Mouse (Mus musculus) heart, postnatal 25 days (tissue): ENCODE results near the gene Mybpc1. TPM values are rescaled to one million over a fixed set of nuclear protein-coding genes. Genes with fewer than 3 reads are reported as not detected.

Experiments
- DNase-seq: peaks from one replicate; pipeline ENCODE4 v3.0.0; 2022; ENCODE audit warnings: low spot score
- intact Hi-C: fragments of 180-260 bp; cut with DNase I; formaldehyde crosslinking; loops from one replicate; pipeline ENCODE4 v1.15.1; 2025
- total RNA-seq, 2 experiments: library from RNA; stranded (reverse); gene quantifications; 2 replicates each; pipeline ENCODE4 v1.2.3; 2021

The Mybpc1 gene
- under 1 TPM; 0.34 to 0.64 TPM for total RNA-seq

DNA sequence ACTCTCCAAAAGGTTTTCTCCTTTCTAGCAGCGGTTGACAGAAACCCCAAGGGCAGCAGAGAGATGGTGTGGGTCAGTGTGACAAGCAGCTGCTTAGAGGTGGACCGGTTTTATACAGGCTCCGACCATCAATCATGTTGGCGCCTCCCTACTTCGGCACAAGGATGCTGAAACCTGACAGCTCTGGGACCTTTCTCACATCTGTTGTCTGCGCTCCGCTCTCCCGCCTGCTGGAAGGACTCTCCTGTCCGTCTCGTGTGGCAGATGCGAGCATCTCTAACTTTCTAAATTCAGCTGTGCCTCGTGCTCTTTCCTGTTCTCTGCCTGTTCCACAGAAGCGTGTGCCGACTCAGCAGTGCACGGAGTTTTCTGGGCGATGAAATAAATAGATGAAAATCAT lies at the start of gene Mybpc1:
TSS of gene Mybpc1 (minus strand) at position 210 of the 400 bp plus-strand sequence.
- DNase-seq: no peak
- intact Hi-C loops: no loop called here

DNA sequence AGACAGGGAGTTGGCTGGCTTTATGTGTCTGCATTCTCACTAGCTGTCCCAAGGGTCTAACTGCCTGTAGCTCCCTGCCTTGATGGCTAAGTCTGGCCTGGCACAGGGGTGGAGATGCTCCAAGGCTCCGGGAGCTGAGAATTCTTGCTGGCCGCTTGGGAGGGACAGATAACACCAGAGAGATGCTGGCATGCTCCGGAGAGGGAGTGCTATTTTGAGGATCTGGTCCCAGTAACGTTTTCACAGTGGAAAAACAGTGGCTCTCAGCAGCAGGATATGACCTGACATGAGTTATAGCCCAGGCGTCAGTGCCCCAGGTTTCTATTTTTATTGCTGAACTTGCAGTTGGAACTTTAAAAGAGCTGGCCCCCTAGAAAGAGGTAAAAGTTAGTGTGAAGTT lies 40.5 kb upstream of the Mybpc1 start:
- intact Hi-C loops: no loop called here
- DNase-seq: no peak

DNA sequence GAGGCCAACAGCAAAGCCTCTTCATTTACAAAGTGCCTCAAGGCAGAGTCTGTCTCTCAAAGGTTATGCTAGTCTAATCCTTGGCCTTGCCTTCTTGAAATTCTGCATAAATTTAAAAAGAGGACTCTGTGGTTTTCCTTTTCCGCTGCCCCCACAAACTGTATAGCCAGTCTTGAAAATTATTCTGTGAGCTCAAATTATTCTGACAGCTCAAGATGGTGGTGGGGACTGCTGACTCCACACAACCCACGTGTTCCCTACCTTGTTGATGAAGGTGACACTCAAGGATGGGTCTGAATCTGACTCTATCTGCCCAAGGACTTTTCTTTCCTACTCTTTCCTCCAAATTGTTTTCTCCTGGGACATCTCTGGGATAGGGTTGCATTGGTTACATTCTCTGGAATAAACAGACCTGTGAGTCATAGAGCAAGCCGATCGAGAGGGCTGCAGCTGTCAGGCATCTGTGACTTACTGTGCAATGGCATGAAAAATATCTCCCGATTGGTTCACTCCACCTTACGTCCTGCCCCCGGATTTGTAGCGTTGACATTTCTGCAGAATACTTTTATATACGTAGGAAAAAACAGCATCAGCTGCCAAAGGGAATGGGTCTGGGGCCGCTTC lies 26.5 kb upstream of the Mybpc1 start:
- no peak for DNase-seq
- intact Hi-C loops: no loop called here

DNA sequence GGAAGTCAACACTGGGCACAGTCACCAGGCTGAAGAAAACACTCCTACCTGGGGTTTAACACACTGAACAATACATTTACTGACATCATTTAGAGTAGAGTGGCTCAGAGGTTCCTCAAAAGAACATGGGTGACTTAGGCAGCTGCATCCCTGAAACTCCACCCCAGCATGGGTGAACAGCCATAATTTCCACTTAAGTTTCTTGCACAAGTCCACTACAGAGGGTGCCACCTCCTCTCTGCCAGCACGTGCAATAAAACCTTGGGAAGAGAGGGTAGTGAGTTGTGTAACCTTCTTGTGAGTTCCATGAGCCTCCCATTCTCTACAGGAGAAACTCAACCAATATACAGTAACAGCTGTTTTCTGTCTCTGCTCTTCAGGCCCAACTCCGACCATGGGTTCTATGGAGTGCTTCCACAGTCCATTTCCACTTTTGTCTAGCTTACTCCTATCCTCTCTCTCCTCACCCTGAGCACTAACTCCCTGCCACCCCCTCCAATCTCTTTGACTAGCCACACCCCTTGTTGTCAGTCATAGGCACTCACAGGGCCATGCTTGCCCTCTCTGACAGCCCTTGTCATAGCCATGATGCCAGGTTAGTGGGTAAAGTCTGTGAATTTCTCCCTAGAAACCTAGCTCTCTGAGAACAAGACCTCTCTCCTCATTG lies 25.8 kb upstream of the Mybpc1 start:
- intact Hi-C loops: no loop called here
- DNase-seq: no peak

DNA sequence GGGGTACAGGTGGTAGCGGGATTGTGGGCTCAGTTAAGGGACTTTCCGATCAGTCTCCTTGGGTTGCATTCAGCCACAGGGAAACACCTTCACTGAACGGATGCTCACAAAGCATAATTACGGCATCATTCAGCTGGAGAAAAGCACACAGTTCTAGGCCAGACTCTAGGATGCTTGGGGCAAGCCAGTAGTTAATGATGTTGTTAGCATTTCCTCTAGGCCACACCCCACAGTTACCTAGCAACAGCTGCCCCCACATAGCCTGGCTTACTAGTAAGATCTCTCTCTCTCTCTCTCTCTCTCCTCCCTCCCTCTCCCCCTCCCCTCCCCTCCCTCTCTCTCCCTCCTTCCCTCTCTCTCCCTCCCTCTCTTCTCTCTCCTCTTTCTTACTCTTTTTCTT lies 22.1 kb upstream of the Mybpc1 start:
- no peak for DNase-seq
- intact Hi-C loops: no loop called here

DNA sequence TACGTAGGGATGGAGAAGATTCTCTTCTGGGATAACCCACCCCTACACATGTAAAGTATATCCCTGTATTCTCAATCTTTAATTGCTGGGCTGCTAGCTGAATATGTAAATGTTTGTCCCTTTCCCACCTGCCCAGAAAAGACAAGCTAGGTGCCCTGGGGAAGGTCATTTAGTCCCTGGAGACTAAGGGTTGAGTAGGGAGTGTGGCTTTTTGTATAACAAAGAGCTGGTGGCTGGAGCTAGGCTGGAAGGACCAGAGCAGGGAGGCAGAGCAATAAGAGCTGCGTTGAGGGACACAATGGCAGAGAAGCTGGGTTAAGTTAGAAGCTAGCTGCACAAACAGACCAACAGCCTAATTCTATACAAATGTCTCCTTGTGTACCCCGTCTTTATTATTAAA lies 21.2 kb upstream of the Mybpc1 start:
- intact Hi-C loops: no loop called here
- DNase-seq: no peak

DNA sequence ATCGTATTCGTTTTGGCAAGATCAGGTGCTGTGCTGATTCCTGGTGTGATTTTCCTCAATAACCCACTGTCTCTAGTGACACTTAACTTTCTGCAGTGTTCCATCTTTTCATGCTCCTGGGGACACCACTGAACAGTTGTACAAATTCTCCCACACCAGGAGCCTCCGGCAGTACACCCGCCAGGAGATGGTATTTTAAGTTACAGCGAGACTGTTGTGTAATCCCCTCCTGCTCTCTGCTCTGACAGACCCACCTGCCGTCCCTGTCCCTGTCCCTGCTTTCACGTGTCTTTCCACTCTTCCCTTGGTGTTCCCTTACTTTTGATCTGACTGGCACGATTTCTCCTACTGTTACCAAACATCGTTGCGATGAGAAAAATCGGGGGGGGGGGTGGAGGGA lies 19.3 kb upstream of the Mybpc1 start:
- DNase-seq: no peak
- intact Hi-C loops: no loop called here

DNA sequence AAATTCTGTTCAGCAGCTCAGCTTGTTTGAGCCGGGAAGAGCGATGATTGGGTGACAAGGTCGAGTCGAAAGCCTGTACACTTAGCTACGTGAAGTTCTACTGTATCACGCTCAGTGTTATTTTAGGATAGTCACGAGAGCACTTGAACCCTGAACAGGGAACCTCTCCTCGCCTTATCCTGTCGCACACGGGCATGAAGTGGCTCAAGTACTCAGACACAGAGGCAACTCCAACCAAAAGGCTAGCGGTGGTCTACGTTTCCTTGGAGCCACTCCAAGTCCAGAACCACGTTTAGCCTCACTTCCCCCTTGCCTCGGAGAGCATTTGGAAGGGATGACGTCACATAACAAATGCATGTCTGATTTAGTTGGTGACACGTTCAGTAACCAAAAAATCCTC lies 17.7 kb upstream of the Mybpc1 start:
- intact Hi-C loops: no loop called here
- no peak for DNase-seq

DNA sequence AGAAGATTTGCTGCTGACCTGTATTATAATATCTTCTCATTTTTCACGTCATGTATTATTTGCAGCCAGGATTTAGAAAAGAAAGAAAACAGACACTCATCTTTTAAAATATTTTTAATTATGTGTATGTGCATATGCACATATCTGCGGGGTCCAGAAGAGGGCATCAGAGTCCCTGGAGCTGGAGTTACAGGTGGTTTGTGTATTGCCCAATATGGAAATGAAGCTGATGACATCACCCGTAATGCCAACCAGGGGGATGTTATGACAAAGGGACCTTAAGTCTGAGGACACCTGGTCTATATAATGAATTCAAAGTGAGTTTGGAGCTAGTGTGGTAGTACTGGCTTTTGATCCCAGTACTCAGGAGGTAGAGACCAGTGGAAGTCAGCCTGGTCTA lies 15.9 kb upstream of the Mybpc1 start:
- DNase-seq: no peak
- intact Hi-C loops: no loop called here

DNA sequence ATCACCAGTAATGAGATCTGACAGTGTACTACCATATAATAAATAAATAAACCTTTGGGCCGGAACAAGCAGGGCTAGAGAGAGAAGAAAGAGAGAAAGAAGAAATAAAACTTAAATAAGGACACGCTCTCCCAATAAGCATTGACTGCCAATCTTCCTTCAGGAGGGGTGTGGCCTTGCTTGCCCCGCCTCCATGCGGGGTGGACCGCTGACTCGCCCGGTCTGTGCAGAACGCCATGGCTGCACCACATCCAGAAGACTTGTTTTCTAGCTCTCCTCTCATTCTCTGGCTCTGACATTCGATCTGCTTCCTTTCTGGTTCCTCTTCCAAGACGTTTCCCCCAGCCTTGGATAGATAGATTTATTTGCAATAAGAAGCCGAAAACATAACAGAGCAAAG lies 8.1 kb upstream of the Mybpc1 start:
- DNase-seq: no peak
- intact Hi-C loops: no loop called here

DNA sequence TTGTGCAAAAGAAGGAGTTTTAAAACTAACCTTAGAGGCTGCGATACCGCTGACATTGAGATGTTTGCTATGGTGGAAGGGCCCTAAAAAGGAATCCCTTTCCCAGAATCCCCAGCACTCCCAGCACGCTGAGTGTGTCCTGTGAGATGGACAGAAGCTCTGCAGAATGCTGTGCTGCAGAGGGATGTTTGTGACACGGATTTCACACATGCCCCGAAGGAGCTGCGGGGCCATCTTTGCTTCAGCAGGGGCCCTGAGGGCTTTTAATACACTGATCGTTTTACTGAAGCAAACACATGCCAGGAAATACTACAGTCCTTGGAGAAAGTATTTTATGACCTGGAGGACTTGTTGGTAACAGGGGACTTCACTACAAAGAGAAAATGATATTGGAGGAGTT lies 1.7 kb upstream of the Mybpc1 start:
- intact Hi-C loops: no loop called here
- no peak for DNase-seq

DNA sequence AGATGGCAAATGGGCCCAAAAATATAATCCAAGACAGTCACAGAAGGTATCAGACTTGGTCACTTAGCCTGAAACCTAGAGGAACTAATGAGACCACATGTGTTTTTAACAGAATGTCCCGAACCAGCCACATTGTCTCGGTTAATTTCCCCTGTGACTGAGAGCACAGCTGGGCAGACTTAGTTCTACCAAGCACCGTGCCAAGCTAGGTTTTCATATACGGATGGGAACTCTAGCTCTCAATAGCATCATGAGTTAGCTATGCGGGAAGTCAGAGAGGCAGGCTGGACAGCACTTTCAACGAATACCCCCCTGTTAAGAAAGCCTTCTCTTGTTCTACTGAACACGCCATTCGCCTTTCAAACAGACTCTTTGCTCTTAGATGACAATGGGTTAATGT lies 1.1 kb upstream of the Mybpc1 start:
- DNase-seq: no peak
- intact Hi-C loops: no loop called here

DNA sequence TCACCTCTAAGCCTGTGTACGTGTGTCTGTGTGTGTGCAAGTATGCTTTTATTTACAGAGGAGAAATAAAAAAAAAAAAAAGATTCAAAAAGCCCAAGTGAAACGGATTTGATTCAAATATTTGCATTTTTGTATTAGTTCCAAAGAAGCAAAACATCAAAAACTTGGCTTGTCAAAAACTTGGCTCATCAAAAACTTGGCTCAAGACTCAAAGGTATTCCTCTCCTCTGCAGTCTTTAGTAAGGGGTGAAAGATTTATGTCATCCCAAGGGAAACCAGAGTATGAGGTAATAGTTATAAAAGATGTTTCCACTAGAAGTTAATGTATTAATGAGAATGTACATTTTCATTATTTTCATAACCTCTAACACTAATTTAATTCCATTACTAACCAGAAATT lies 1.2 kb downstream of the Mybpc1 start:
- intact Hi-C loops: no loop called here
- no peak for DNase-seq

DNA sequence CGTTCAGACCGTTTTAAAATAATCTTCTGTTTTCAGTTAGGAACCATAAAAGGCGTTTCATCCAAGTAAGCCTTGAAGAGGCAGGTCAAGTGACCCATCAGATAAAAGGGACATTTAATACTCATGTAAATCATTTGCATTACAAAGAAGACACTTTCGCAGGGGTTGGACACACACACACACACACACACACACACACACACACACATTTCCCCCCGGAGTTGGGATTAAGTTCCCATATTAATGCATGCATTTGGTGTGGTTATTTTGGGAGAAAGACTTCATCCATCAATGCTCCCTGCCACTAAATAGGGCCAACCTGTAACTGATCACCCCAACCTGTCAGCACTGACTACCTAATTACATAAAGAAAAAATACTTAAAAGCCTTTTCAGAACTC lies 1.7 kb downstream of the Mybpc1 start:
- intact Hi-C loops: no loop called here
- no peak for DNase-seq

DNA sequence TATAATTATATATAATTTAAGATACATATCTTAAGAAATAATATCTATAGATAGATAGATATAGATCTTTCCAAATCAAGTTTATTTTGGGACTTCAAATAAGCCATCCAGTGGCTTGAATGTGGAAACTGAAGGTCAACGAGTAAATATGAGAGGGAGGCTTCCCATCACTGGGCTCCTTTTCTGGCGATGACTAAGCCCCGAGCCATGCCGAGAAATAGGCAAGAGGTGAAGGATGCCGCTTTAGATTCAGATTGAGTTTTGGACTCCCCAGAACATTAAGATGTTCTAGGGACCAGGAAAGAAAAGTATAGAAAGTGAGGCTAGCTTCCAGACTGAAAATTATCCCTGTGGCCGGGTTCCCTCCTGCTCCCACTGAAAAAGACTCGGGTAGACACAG lies 4.4 kb downstream of the Mybpc1 start:
- no peak for DNase-seq
- intact Hi-C loops: no loop called here

DNA sequence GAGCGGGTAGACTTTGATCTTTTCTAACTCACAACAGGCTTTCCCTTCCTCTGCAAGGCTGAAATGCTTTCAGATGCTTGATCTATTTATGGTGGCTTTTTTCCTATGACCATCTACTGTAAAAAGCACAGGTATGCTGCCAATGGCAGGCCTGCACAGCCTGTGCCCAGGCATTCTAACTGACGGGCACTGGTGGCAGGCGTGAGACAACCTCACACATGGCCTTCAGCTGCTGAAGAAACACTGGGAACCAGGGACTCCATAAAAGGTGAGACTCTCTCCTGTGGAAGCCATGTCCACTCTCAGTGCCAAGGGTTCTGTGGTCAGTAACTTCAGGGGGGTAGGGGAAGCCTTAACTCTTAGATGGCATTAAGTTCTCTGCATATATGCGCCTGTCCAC lies 12.6 kb downstream of the Mybpc1 start:
- no peak for DNase-seq
- intact Hi-C loops: no loop called here

DNA sequence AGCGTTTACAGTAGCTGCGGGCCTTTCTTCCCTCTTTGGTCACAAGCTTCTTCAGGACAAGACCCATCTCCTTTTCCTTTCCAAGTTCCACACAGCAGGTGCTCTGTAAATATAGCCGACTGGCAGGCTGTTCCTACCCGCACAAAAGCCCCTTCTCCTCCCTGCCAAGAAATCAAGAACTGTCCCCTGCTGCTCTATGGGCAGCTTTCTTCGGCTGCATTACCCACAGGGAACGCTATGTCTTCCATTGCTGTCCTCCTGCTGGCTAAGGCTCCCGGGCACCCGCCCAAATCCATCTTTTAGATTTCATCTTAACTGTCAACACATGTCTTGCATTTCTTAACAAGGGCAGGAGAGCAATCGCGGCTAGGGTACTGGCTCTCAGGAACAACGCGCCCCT lies 13.9 kb downstream of the Mybpc1 start:
- DNase-seq: no peak

DNA sequence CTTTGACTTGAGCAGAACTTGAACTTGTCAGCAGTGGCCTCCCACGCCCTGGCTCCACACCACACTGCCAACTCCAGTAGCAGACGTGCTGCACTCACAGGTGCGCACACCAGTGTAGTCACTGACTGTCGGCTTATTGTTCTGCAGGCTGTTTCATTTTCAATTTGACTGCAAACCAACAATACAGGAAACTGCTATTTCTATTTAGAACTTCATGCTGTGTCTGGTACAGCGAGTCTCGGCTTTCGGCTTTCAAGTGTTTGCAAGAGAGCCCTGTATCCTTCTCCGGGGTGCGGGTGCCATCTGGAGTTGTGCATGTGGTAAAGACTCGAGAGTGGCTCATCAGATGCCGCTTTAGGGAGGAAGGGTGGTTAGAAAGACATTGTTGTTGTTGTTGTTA lies 20.5 kb downstream of the Mybpc1 start:
- intact Hi-C loops: no loop called here
- DNase-seq: no peak

More for the DNA sequence above, 13.9 kb downstream of the Mybpc1 start:
- intact Hi-C loops: no loop called here

DNA sequence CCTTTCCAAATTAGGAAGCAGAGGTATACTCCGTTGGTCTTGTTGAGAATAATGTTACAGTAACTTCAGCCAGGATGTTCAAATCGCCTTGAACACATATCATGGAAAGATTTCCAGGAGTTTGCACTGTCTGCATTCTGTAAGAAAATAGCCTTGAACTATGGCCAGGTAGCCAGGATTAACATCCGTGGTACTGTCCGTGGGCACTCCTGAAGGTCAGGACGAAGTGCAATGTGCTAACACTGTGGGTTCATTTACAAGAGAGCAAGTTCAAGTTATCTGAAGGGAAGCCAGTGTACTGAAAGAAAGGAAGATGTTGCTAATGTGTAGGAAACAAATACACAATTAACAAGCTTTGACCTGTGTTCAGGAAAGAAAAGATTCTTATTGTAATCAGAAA lies 24.2 kb downstream of the Mybpc1 start:
- intact Hi-C loops: no loop called here

DNA sequence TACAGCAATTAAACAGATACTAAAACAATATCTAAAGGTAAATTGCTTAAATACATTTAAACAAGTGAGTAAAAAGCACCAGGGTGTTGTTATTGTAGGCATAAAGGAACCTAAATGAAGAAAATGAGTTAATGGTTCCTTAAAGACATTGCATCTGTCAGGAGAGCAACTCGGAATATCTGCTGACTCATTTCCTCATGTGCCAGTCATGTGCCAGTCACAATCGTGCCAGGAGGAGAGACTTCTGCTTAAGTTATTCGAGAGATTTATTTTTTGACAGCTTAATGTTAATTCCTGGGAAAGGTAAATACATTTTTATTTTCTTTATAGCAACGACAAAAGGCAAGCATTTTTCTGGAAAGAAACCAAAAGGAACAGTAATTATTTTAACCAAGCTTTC lies 26.3 kb downstream of the Mybpc1 start:
- no peak for DNase-seq
- intact Hi-C loops: no loop called here

More for the DNA sequence above, 24.2 kb downstream of the Mybpc1 start:
- no peak for DNase-seq

DNA sequence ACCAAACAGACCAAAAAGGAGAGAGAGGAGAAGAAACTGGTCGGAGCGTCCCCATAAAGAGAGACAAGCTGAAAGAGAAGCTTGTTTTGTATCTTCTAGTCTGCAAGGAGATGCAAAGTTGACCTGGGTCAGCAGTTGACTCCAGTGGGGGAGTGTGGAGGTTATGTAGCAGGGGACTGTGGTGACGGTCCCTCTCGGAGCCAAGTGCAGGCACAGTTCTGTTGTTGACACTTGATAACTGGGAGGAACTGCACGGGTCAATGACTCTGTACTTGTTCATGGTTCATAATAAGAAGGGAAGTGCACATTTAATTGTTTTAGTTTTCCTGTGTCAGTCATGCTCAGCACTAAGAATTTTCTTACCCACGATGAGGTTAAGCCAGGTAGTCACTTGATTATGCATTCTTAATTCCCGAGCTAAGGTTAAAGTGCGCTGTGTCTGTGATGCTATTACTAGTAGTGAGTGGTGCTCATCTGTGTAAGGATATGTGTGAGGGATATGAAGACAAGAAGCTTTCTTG lies 30.8 kb downstream of the Mybpc1 start:
- no peak for DNase-seq
- intact Hi-C loops: no loop called here

DNA sequence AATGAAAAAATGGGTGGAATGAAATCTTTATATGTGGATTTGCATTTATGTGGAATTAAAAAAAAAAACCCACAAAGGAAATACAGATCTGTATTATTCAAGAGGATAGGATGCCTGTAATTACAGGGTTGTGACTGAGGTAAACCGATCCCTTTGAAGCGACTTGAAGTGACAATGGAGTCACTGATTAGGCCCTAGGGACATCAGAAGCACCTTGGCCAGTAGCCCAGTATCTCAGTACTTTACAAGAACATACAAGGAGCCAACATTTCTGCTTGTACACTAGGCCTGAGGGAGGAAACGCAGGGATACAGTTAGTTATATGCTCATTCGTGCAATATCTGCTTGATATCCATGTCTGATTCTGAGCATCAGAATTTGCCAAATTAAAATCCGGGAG lies 32.8 kb downstream of the Mybpc1 start:
- intact Hi-C loops: no loop called here

More for the DNA sequence above, 32.8 kb downstream of the Mybpc1 start:
- no peak for DNase-seq
